Mouse (Mus musculus) small intestine, adult 2 months (tissue): ENCODE results near the gene Apoa2.

ENCODE experiments used
- CTCF ChIP-seq: fragments of 200-500 bp; IDR thresholded peaks from 2 replicates; pipeline ENCODE4 v1.5.1; 2012; ENCODE audit warnings: low read depth, mild to moderate bottlenecking, control low read depth, inconsistent platforms, low read length, moderate library complexity, mixed read lengths; ENCODE audit not compliant: insufficient replicate concordance, insufficient read length; ENCODE audit errors: extremely low read depth
- POLR2A ChIP-seq: fragments of 200-500 bp; IDR thresholded peaks from 2 replicates; pipeline ENCODE4 v1.6.1; 2012; ENCODE audit warnings: low read depth, mild to moderate bottlenecking, control low read depth, inconsistent platforms, low read length, moderate library complexity

GRCm38 (mm10) chr1:171252415-171252814 is 27.6 kb downstream of the Apoa2 start:
- TF ChIP-seq CTCF (no peak), POLR2A (no peak)
